Mouse (Mus musculus) kidney, postnatal 14 days (tissue): ENCODE results near the gene Dennd1b.

Experiments used
- DNase-seq: peaks from one replicate; pipeline ENCODE4 v3.0.0; 2022; ENCODE audit warnings: mixed read lengths

Dennd1b gene

GRCm38 (mm10) chr1:138963868-138964458 is 728 bp downstream of the Dennd1b start:
- DNase-seq: no peak

DNA sequence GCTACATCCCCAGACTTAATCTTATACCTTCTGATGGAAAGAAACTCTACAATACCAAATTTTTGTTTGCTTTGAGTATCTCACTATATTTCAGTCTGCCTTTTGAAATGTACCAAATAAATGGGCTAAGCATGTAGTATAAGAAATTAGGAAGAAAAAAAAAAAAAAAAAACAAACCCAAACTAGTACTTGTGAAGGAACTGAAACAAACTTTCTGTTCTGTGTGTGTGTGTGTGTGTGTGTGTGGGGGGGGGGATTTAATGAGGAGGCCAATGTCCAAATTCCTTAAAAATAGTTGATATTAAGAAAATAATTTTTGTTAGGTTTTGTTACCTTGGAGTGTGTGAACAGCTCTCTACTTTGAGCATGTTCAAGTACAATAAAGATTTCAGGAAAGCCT is 1.8 kb downstream of the Dennd1b start:
- DNase-seq: no peak

DNA sequence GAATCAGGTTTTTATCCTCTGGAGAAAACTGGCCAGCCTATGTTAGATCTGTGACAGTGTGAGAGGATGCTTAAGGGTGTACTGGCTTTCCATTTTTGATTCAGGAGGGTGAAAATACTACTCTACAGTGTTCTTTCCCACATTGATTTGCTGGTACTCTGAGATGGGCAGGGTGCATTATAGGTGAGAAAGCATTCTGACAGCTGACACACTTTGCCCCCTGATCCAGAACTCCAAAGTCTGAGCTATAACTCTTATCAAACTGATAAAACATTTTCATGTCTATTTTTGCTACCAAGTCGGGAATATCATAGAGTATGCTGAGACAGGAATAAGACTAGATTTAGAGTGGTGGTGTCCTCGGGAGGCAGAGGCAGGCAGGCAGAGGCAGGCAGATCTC is 2.3 kb downstream of the Dennd1b start:
- DNase-seq: no peak

GRCm38 (mm10) chr1:138967450-138967849 is 4.2 kb downstream of the Dennd1b start:
- no peak for DNase-seq

DNA sequence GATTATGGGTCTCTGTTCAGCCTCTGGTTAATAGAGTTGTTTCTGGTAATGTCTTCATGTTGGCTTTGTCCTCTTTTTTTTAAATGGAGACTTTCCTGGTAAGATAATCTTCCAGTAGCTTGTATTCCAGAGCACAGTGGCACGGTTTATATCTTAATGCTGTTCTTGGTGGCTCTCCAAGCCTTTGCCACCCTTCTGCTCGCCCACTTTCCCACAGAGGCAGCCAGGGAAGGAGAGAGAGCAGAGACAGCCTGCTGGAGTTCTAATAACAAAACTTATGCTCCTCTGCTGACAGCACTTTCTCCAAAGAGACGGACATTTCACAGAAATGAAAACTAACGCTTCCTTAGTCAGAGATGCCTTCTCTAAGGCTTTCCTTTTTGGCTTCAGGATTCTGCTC is 6.8 kb downstream of the Dennd1b start:
- no peak for DNase-seq

- no peak for DNase-seq
These were observed 10.4 kb downstream of the Dennd1b start for GRCm38 (mm10) chr1:138973541-138974224.

- no peak for DNase-seq
These were observed 11.6 kb downstream of the Dennd1b start for GRCm38 (mm10) chr1:138974836-138975235.

DNA sequence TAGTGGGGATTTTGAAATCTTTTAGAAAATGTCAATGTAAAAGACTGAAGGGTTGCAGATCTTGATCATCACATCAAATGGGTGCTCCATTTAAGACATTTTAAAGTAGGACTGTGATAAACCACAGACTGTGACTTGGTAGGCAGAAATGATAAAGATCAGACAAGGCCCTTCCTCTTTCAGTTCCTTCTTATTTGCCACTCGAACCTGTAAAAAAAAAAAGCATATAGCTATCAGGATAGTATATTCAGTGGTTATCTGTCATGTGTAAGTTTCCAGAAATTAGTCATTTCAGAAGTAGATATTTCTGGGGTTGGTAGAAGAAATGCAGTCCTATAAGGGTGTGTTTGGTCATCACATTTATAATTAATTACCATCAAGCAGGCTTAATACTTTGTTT is 12.7 kb downstream of the Dennd1b start:
- DNase-seq: no peak

GRCm38 (mm10) chr1:138982203-138982602 is 19.0 kb downstream of the Dennd1b start:
- peak; percentile 16 for DNase-seq

DNA sequence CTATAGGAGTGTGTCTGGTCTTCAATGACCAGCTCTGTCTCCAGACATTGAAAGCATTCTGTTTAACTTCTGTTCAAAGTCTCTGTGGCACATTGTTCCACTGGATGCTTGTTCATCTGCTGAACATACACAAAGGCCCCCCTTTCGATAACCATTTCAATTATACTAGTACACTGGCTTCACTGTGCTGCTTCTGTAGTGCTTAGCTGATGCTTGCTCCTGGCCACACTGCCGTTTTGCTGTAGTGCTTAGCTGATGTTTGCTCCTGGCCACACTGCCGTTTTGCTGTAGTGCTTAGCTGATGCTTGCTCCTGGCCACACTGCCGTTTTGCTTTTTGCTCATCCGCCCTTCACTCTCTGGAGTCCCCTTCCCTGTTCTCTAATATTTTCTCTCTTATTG is 19.4 kb downstream of the Dennd1b start:
- no peak for DNase-seq

DNA sequence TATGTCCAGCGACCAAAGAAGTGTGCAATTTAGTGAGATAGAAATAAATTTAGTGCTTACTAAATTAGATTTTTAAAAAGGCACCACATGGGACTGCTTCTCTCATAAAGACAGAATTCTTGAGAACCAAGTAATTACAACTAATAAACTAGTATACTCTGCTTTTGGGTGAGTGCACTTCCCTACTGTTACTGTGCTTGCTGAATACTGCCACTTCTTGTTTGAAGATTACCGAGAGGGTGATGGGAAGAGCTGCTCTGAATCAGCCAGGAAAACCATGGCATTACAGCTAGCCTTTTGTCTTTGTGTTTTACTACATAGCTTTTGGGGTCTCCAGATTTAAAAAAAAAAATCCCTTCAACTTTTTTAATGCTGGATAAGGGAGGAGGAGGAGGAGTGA is 19.8 kb downstream of the Dennd1b start:
- no peak for DNase-seq

DNA sequence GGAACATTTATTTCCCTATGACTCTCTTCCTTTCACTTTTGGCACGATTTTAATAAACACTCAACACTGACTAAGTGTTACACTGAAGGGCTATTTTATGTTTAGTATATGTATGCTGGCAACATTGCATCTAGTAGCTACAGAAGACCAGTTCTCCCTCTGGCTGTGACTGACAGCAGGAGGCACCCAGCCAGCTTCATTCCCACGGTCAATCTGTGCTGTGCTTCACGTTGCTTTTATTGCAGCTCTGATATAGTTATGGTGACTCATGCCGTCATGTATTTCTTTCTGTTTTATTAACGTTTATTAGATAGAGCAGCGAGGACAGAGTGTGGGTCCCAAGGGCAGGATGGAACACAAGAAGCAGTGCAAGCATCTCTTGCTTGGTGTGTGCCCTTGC is 20.2 kb downstream of the Dennd1b start:
- DNase-seq: no peak

- no peak for DNase-seq
These were observed 20.9 kb downstream of the Dennd1b start for GRCm38 (mm10) chr1:138984161-138984560.

DNA sequence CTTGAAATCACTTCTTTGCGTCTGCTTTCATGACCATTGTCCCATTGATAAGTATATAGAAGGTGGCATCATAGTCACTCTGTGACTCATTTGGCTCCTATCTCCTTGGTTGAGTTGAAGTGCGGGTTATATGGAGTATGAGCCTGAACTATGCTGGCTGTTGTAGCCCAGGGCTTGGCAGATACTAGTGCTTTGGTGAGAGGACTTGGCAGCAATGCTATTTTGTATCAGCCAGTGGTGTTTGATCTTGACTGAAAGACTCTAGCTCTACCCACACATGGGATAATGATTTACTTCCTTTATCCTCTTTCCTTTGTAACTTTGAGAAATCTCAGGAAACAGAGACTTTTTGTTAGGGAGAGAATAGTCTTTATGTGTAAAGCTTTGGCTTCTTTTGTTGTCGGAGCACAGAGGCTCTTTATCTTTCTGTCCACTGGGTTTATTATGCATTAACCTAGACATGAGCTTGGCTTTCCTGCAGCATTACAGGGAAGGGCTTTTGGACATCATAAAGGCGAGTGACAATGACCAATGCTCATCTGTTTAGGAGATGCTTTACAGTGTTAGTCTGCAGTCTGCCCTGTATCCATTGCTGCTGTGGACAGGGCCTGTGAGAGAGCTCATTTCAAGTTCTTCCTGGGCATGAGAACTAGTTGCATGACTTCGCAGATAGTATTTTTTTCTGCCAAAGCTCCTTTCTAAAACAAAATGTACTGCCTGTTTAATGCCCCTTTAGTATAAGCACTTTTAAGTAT is 29.3 kb downstream of the Dennd1b start:
- peak; percentile 41 for DNase-seq

- no peak for DNase-seq
These were observed 32.6 kb downstream of the Dennd1b start for GRCm38 (mm10) chr1:138995621-138996380.

GRCm38 (mm10) chr1:138996663-138997062 is 33.4 kb downstream of the Dennd1b start:
- no peak for DNase-seq

DNA sequence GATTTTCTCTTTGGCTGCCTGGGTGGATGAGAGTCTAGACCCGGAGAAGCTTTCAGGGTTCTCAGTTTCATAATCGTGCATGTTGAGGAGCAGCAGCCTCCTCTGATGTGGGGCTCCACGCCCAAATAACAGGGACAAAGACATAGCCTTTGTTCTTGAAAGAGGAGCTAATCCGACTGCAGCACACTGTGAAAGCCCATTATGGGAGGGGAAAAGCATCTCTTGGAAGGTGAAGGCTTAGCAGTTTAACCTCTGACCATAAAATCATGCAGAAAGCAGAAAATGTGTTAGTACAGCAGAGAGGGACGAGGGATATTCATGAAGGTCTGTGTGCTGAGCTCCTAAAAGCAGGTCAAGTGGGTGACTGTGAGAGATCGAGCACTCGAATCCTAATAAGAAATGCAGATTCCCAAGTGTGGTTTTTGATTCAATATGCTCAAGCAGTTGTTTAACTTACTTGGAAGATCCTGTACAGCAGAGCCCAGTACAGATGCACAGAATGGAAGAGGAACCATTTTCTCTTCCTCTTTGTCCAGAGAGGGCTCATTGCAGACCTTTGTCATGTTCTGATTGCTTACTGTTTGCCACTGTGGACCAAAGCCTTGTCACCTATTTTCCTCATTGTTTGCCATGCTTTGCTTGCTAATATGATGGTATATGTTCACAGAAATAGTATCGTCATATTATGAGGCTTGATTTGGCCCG is 37.6 kb downstream of the Dennd1b start:
- DNase-seq: no peak

GRCm38 (mm10) chr1:139003503-139003902 is 40.3 kb downstream of the Dennd1b start:
- DNase-seq: no peak

DNA sequence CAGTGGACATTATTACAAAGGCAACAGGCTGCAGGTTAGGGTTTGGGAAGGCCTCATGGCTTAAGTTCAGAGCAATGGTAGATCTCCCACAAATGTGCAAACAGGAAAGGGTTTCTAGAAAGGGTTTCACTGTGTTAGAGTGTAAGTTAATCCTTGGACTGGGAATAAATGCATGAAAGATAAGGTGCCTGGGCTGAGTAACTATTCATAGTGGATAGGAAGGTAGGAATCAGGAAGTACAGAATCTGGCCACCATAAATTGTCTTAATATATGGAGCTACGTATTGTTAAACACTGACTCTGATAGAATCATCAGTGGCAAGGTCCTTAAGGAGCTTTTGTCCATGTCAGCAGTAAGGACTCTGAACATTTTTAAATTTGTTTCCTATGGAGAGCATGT is 42.8 kb downstream of the Dennd1b start:
- DNase-seq: no peak

DNA sequence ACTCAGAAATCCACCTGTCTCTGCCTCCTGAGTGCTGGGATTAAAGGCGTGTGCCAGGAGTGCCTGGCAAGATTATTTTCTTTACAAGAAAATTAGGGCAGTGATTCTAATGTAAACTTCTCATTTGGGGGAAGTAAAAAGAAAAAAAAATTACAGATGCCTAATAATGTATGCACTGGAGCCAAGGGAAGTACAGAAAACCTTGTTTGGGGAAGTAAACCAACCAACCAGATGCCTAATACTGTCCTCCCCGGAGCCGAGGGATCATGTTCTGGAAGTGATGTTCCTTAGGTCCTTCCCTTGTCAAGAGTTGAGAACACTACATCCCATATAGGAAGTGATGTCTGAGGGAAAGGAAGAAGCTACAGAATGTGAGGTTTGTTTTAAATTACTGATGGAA is 44.2 kb downstream of the Dennd1b start:
- no peak for DNase-seq

- no peak for DNase-seq
These were observed 52.0 kb downstream of the Dennd1b start for GRCm38 (mm10) chr1:139015118-139015788.

- no peak for DNase-seq
These were observed 58.1 kb downstream of the Dennd1b start for GRCm38 (mm10) chr1:139021298-139021697.
